Mouse (Mus musculus) subcutaneous adipose tissue, adult 2 months (tissue): ENCODE measurements around the gene Trmt6. TPM values are rescaled to one million over a fixed set of nuclear protein-coding genes. Genes with fewer than 3 reads are reported as not detected.

Source experiments
- polyA plus RNA-seq: library from polyadenylated mRNA; depleted of rRNA; stranded (reverse); fragments of >200 nt; gene quantifications from 2 replicates; pipeline ENCODE4 v1.2.3, GENCODE M21; 2012; ENCODE audit warnings: low replicate concordance; rRNA removed

Trmt6 gene
- polyA plus RNA-seq, result 4.3 and 6.8 TPM in 2 replicates

DNA sequence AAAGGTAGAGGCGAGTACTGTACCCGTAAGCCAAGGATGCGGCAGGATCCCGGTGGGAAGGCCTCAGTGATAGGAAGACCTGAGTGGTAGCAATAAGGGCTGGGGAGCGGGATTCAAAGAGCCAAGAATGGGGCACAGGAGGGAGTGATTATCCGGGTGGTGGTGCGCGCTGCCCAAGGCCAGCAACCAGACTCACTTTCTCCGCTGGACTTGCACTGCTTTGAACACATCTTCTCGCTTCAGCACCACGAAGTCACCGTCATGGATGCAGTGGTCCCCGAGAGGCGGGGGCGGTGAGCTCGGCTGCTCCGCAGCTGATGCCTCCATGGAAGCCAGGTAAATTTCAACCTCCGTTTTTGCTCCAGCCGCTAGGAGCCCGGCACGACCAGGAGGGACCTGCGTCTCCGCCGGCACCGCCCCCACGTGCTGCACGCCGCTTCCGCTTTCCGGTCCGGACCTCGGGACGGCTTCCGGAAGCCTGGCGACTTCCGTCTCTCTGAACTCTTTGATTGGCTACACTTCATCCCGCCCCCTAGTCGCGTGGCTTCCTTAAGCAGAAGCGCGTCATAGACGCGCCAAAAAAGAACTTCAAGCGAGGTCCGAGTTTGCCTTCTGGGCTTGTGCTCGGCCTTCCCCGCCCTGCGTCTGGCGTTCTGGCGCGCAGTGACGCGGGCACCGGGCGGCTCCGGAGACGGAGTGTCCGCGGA lies at the start of gene Trmt6, which contains the start of gene Mcm8:
Trmt6 (minus strand) TSS at position 448 of the 707 bp plus-strand sequence.
Mcm8 (plus strand) TSS at position 534 of the 707 bp plus-strand sequence.

DNA sequence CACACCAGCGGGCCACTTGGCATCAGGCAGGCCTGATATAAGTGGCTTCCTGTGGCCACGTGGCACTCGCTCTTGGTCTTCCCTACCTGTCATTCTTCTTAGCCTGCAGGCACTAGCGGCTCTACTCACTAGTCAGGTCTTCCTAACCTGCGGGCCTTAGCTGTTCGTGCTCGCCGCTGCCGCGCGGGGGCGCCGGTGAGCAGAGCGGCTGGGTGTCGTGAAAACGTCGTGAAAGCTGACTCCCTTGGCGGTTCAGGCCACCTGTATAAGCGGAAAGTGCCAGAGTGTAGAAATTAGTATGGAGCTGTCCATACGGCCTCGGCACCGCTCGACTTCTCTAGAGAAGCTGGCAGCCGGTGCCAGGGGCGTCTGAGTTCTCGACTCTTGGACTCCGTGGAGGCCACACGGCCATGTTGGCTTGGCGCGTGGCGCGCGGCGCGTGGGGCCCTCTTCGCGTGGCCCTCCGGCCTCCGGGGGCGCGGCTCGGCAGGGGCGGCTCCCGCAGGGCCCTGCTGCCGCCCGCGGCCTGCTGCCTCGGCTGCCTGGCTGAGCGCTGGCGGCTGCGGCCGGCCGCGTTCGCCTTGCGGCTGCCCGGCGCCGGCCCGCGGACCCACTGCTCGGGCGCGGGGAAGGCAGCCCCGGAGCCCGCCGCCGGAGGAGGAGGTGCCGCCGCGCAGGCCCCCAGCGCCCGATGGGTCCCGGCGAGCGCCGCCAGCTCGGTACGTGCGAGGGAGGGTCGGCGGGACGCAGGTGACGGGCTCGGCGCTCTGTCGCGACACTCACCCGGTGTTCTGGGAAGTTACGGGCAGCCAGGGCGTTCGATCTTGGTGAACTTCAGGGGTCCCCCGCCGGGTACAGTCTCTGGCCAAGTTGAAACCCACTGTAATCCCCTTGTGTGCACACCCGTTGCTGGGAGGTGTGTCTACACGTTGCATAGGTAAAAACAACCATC lies 30.8 kb upstream of the Trmt6 start, which contains the start of gene Crls1:
Crls1 (plus strand) TSS at position 260 of the 952 bp plus-strand sequence.

DNA sequence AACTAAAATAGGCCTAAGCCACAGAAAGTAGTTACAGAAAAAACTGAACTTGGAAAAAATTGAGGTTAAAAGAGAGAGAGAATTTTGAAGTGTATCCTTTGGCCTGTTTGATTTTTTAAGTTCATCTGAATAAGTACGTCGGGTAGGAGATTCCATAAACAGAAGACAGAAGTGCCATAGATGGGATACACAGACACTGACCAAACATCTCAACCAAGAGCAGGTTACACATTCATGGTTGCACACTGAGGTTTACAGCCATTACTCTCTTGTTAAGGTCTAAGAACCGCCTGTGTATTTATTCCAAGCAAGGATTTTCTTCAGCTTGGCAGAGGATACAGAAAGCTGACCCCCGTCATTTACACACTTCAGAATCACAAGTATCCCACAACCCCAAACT lies 34.9 kb downstream of the Trmt6 start, which contains the start of gene Chgb:
Chgb (plus strand) TSS at position 301 of the 400 bp plus-strand sequence.

Other genes starting within 250 kb of the Trmt6 start
- 15.0 and 15.7 TPM in 2 replicates for gene Gpcpd1, start 228.3 kb downstream of the Trmt6 start, polyA plus RNA-seq
- 14.6 and 21.3 TPM in 2 replicates for gene Shld1, start 129.1 kb downstream of the Trmt6 start, polyA plus RNA-seq
- gene Chgb, start 34.8 kb downstream of the Trmt6 start, polyA plus RNA-seq, result 0.04 TPM in 1 of 2 replicates, not detected in the other
- gene Mcm8, start 86 bp upstream of the Trmt6 start, polyA plus RNA-seq, result 1.9 and 2.7 TPM in 2 replicates
- 37.1 and 58.7 TPM in 2 replicates for gene Crls1, start 30.6 kb upstream of the Trmt6 start, polyA plus RNA-seq
- gene Lrrn4, start 64.8 kb upstream of the Trmt6 start, polyA plus RNA-seq, result 8.0 and 30.2 TPM in 2 replicates
- gene Fermt1, start 129.9 kb upstream of the Trmt6 start, polyA plus RNA-seq, result 0.03 and 13.5 TPM in 2 replicates